ENCODE assay signal across 10 mouse cellular contexts in the genomic region with DNA sequence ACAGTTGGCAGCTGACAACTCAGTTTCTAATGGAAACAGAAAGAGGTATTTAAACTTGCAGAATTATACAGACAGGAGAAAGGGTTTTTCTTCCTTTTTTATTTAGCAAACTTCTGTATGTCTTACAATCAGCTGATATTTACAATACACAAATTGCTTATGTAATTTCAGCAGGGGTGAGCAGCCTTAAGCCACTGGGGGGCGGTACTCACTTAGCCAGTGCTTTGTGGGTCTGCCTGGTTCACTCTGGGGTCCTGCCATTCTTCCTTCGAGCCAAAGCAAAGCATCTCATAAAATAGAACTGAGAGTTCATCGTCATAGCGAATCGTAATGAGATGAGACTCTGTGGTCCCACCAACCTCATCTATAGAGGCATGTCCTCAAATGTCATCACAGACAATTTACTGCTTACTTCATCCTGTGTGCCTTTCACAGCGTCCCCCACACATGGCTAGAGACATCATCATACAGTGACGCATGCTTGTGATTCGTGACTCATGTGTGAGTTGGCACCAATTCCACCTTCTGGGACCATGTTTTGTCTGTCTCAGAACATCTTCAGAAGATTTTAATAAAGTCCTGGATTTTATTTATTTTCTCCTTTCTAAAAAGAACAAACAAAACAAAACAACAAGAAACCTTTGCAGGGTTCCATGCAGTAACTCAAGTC. TPM values are rescaled to one million over a fixed set of nuclear protein-coding genes. Genes with fewer than 3 reads are reported as not detected.
DNase-seq lines count a peak whose midpoint lies in the region; TF ChIP-seq lines count a peak whose summit lies in the region.
"Had no signal": no experiment of that assay in that cellular context is flagged by ENCODE, and none has a peak within 500 bp of the region (broad histone marks: within the 10 kb centered on the region; RNA-seq: fewer than 3 reads in every experiment).

No protein-coding gene starts in this region.

- TF ChIP-seq CTCF in embryonic fibroblast, embryonic 13.5 days (IDR thresholded peaks at IDR 0.05; ENCODE audit: borderline replicate concordance, insufficient read depth, low read length) = 0 out of 2 replicates have a peak, but pooled peaks have one; percentile 20

- peak; percentile 12 to 16 for DNase-seq in kidney, postnatal 4 days
- no peak for DNase-seq in kidney, adult 18-20 months
- DNase-seq in A20 (ENCODE audit: low read depth, low spot score) (peak; percentile 12), MN1 (ENCODE audit: low spot score) (peak; percentile 44)
- DNase-seq in cerebellum, adult 9-11 months = no peak
- DNase-seq in ovary, postnatal 36 days (ENCODE audit: low spot score) = no peak
- no peak for DNase-seq in thymus, postnatal 14 days

- H3K27ac ChIP-seq in embryonic fibroblast, embryonic 13.5 days (ENCODE audit: insufficient read depth, low read length) = peak overlapping the region; percentile 14; the same call in 1 of the 2 replicates
- H3K27ac ChIP-seq: embryonic facial prominence, embryonic 15.5 days; limb, embryonic 12.5 days had no signal

- no peak for TF ChIP-seq POLR2A in embryonic fibroblast, embryonic 13.5 days (IDR thresholded peaks at IDR 0.05; ENCODE audit: low read depth, low read length)

- H3K4me3 ChIP-seq in embryonic fibroblast, embryonic 13.5 days (ENCODE audit: insufficient read depth, low read length) = no peak overlapping the region
- H3K4me3 ChIP-seq: embryonic facial prominence, embryonic 15.5 days; limb, embryonic 12.5 days had no signal

- peaks cover 15% of the 10 kb centered on the region for H3K4me1 ChIP-seq in embryonic fibroblast, embryonic 13.5 days (ENCODE audit: control insufficient read depth, insufficient read depth, low read length)
- H3K4me1 ChIP-seq: embryonic facial prominence, embryonic 15.5 days; limb, embryonic 12.5 days had no signal

RNA-seq across cellular contexts. Expression of gene Ranbp3l, which starts 27.0 kb away (rescaled TPM):
- not detected in 2 replicates for polyA plus RNA-seq in embryonic fibroblast, embryonic 13.5 days (2011; ENCODE audit: insufficient read length, low read depth, missing spikeins)
- polyA plus RNA-seq: limb, embryonic 12.5 days had no signal

Comparison
In these comparisons a context has a peak if more than half of its experiments do, and no peak if none do; other contexts are left out.
1. DNase-seq: peak in kidney, postnatal 4 days (2 of 2), A20 (single experiment) and MN1 (single experiment); none in kidney, adult 18-20 months (single experiment), cerebellum, adult 9-11 months (single experiment), ovary, postnatal 36 days (single experiment) and thymus, postnatal 14 days (single experiment).